Mouse (Mus musculus) heart, postnatal 0 days (tissue): Measurements from ENCODE around the gene Slc35g1.

ENCODE experiments used
- CTCF ChIP-seq: IDR thresholded peaks from 2 replicates; pipeline ENCODE4 v1.5.1; 2016; ENCODE audit warnings: antibody characterized with exemption, control low read depth, low read depth
- EP300 ChIP-seq: IDR thresholded peaks from 2 replicates; pipeline ENCODE4 v1.6.1; 2016; ENCODE audit warnings: antibody characterized with exemption, low read depth

- no peak for TF ChIP-seq EP300
- no peak for TF ChIP-seq CTCF
Measured at GRCm38 (mm10) chr19:38387835-38388234, 7.9 kb upstream of the Slc35g1 start.
